Mouse (Mus musculus): ENCODE measurements around the gene Afg3l1. TPM values are rescaled to one million over a fixed set of nuclear protein-coding genes. Genes with fewer than 3 reads are reported as not detected.
"Not testable (repeated sequence)": the region's sequence is repeated elsewhere in the genome, so short reads cannot be mapped to it uniquely, and the experiment has no call there.

Afg3l1 gene
- polyA plus RNA-seq, 1 experiment = 22.8 TPM

GRCm38 (mm10) chr8:123441788-123442187 lies 35.9 kb upstream of the Afg3l1 start:
- TF ChIP-seq POLR2A (IDR thresholded peaks at IDR 0.05; ENCODE audit: borderline replicate concordance, control insufficient read depth, low read depth, low read length) (no peak), CTCF (IDR thresholded peaks at IDR 0.05; ENCODE audit: control insufficient read depth, insufficient read depth, low read length) (no peak)
- Histone ChIP-seq H3K27ac (ENCODE audit: control insufficient read depth, insufficient read depth, low read depth, low read length, poor library complexity) (no peak overlapping the region), H3K4me1 (ENCODE audit: control insufficient read depth, insufficient read depth, low read length) (no peaks in the 10 kb centered on the region), H3K4me3 (replicated peaks; ENCODE audit: control insufficient read depth, low read depth, low read length) (no peak overlapping the region)
- 54% methylated on average over 2 of the region's 2 CpGs for WGBS

- 86% methylated on average over 5 of the region's 5 CpGs for WGBS
- H3K4me3 ChIP-seq (replicated peaks; ENCODE audit: control insufficient read depth, low read depth, low read length) = peak overlapping the region; percentile 4
- H3K27ac ChIP-seq (ENCODE audit: control insufficient read depth, insufficient read depth, low read depth, low read length, poor library complexity) = no peak overlapping the region
- TF ChIP-seq POLR2A (IDR thresholded peaks at IDR 0.05; ENCODE audit: borderline replicate concordance, control insufficient read depth, low read depth, low read length) (no peak), CTCF (IDR thresholded peaks at IDR 0.05; ENCODE audit: control insufficient read depth, insufficient read depth, low read length) (no peak)
- H3K4me1 ChIP-seq (ENCODE audit: control insufficient read depth, insufficient read depth, low read length) = no peaks in the 10 kb centered on the region
Observed at GRCm38 (mm10) chr8:123442351-123442750, 35.4 kb upstream of the Afg3l1 start.

GRCm38 (mm10) chr8:123442871-123443575 lies 34.7 kb upstream of the Afg3l1 start:
- Histone ChIP-seq H3K27ac (ENCODE audit: control insufficient read depth, insufficient read depth, low read depth, low read length, poor library complexity) (peak overlapping the region; percentile 53), H3K4me1 (ENCODE audit: control insufficient read depth, insufficient read depth, low read length) (peaks cover 2% of the 10 kb centered on the region; the same call in 1 of the 2 replicates), H3K4me3 (replicated peaks; ENCODE audit: control insufficient read depth, low read depth, low read length) (peak overlapping the region; percentile 75)
- WGBS = under 1% methylated on average over 41 of the region's 41 CpGs
- peak; percentile 83 for TF ChIP-seq CTCF (IDR thresholded peaks at IDR 0.05; ENCODE audit: control insufficient read depth, insufficient read depth, low read length)
- peak; percentile 58; the same call in 1 of the 2 replicates for TF ChIP-seq POLR2A (IDR thresholded peaks at IDR 0.05; ENCODE audit: borderline replicate concordance, control insufficient read depth, low read depth, low read length)

GRCm38 (mm10) chr8:123443576-123443921 lies 34.2 kb upstream of the Afg3l1 start:
- WGBS = 0% methylated on average over 4 of the region's 4 CpGs
- TF ChIP-seq CTCF (IDR thresholded peaks at IDR 0.05; ENCODE audit: control insufficient read depth, insufficient read depth, low read length) (no peak), POLR2A (IDR thresholded peaks at IDR 0.05; ENCODE audit: borderline replicate concordance, control insufficient read depth, low read depth, low read length) (no peak)
- Histone ChIP-seq H3K27ac (ENCODE audit: control insufficient read depth, insufficient read depth, low read depth, low read length, poor library complexity) (peak overlapping the region; percentile 53), H3K4me1 (ENCODE audit: control insufficient read depth, insufficient read depth, low read length) (peaks cover 2% of the 10 kb centered on the region; the same call in 1 of the 2 replicates), H3K4me3 (replicated peaks; ENCODE audit: control insufficient read depth, low read depth, low read length) (peak overlapping the region; percentile 75)

GRCm38 (mm10) chr8:123444131-123444530 lies 33.6 kb upstream of the Afg3l1 start:
- peak overlapping the region; percentile 19 for H3K4me3 ChIP-seq (replicated peaks; ENCODE audit: control insufficient read depth, low read depth, low read length)
- peaks cover 2% of the 10 kb centered on the region; the same call in 1 of the 2 replicates for H3K4me1 ChIP-seq (ENCODE audit: control insufficient read depth, insufficient read depth, low read length)
- H3K27ac ChIP-seq (ENCODE audit: control insufficient read depth, insufficient read depth, low read depth, low read length, poor library complexity) = peak overlapping the region; percentile 76
- TF ChIP-seq CTCF (IDR thresholded peaks at IDR 0.05; ENCODE audit: control insufficient read depth, insufficient read depth, low read length) (no peak), POLR2A (IDR thresholded peaks at IDR 0.05; ENCODE audit: borderline replicate concordance, control insufficient read depth, low read depth, low read length) (no peak)
- 8% methylated on average over 6 of the region's 6 CpGs for WGBS

- no peak overlapping the region for H3K27ac ChIP-seq (ENCODE audit: control insufficient read depth, insufficient read depth, low read depth, low read length, poor library complexity)
- no peak overlapping the region for H3K4me3 ChIP-seq (replicated peaks; ENCODE audit: control insufficient read depth, low read depth, low read length)
- WGBS = 83% methylated on average over 10 of the region's 10 CpGs
- peaks cover 3% of the 10 kb centered on the region for H3K4me1 ChIP-seq (ENCODE audit: control insufficient read depth, insufficient read depth, low read length)
- TF ChIP-seq POLR2A (IDR thresholded peaks at IDR 0.05; ENCODE audit: borderline replicate concordance, control insufficient read depth, low read depth, low read length) = no peak
- no peak for TF ChIP-seq CTCF (IDR thresholded peaks at IDR 0.05; ENCODE audit: control insufficient read depth, insufficient read depth, low read length)
Observed at GRCm38 (mm10) chr8:123445981-123446380, 31.7 kb upstream of the Afg3l1 start.

- WGBS = 78% methylated on average over 6 of the region's 6 CpGs
- TF ChIP-seq POLR2A (IDR thresholded peaks at IDR 0.05; ENCODE audit: borderline replicate concordance, control insufficient read depth, low read depth, low read length) (no peak), CTCF (IDR thresholded peaks at IDR 0.05; ENCODE audit: control insufficient read depth, insufficient read depth, low read length) (no peak)
- H3K27ac ChIP-seq (ENCODE audit: control insufficient read depth, insufficient read depth, low read depth, low read length, poor library complexity) = no peak overlapping the region
- peaks cover 6% of the 10 kb centered on the region for H3K4me1 ChIP-seq (ENCODE audit: control insufficient read depth, insufficient read depth, low read length)
- no peak overlapping the region for H3K4me3 ChIP-seq (replicated peaks; ENCODE audit: control insufficient read depth, low read depth, low read length)
Observed at GRCm38 (mm10) chr8:123446799-123447198, 30.9 kb upstream of the Afg3l1 start.

GRCm38 (mm10) chr8:123450783-123451182 lies 26.9 kb upstream of the Afg3l1 start:
- H3K4me3 ChIP-seq (replicated peaks; ENCODE audit: control insufficient read depth, low read depth, low read length) = no peak overlapping the region
- H3K4me1 ChIP-seq (ENCODE audit: control insufficient read depth, insufficient read depth, low read length) = peaks cover 10% of the 10 kb centered on the region
- H3K27ac ChIP-seq (ENCODE audit: control insufficient read depth, insufficient read depth, low read depth, low read length, poor library complexity) = peak overlapping the region; percentile 90
- 9% methylated on average over 5 of the region's 5 CpGs for WGBS
- TF ChIP-seq CTCF (IDR thresholded peaks at IDR 0.05; ENCODE audit: control insufficient read depth, insufficient read depth, low read length) (no peak), POLR2A (IDR thresholded peaks at IDR 0.05; ENCODE audit: borderline replicate concordance, control insufficient read depth, low read depth, low read length) (no peak)

- H3K4me3 ChIP-seq (replicated peaks; ENCODE audit: control insufficient read depth, low read depth, low read length) = not testable (repeated sequence)
- Histone ChIP-seq H3K4me1 (ENCODE audit: control insufficient read depth, insufficient read depth, low read length) (peaks cover 10% of the 10 kb centered on the region), H3K27ac (ENCODE audit: control insufficient read depth, insufficient read depth, low read depth, low read length, poor library complexity) (peak overlapping the region; percentile 27; the same call in 1 of the 2 replicates)
- 72% methylated on average over 12 of the region's 12 CpGs for WGBS
Observed at GRCm38 (mm10) chr8:123451747-123452146, 26.0 kb upstream of the Afg3l1 start.

Data from bone marrow, adult 2 months (tissue).